Mouse (Mus musculus): ENCODE results near the gene Gm45208. TPM values are rescaled to one million over a fixed set of nuclear protein-coding genes. Genes with fewer than 3 reads are reported as not detected.

Gene Gm45208
- polyA plus RNA-seq, 1 experiment = 0.64 TPM

GRCm38 (mm10) chrX:7762921-7763197 lies 40.8 kb downstream of the Gm45208 start:
- no peak for TF ChIP-seq E2F4 (IDR thresholded peaks at IDR 0.05; ENCODE audit: insufficient read depth)
- TF ChIP-seq REST (IDR thresholded peaks at IDR 0.05; ENCODE audit: insufficient read depth, insufficient read length) = no peak
- TF ChIP-seq MAX (IDR thresholded peaks at IDR 0.05; ENCODE audit: low read depth) = no peak
- TF ChIP-seq POLR2A (IDR thresholded peaks at IDR 0.05; ENCODE audit: insufficient read length, low read depth) = no peak
- no peak for TF ChIP-seq MYOD1 (IDR thresholded peaks at IDR 0.05; ENCODE audit: control insufficient read depth in 1 of 3, insufficient read length in 2 of 3, low read depth in 2 of 3)
- no peak for TF ChIP-seq MYOG (IDR thresholded peaks at IDR 0.05; ENCODE audit: control insufficient read depth in 1 of 3, insufficient read depth in 1 of 3, insufficient read length in 2 of 3, low read depth in 2 of 3)
- Histone ChIP-seq H3K4me3 (peak overlapping the region; percentile 62), H3K36me3 (ENCODE audit: control insufficient read depth, insufficient read depth) (peaks cover 3% of the 10 kb centered on the region), H3K4me2 (ENCODE audit: low read depth) (peak overlapping the region; percentile 73), H3K27me3 (ENCODE audit: control insufficient read depth, insufficient read depth, insufficient read length) (no peaks in the 10 kb centered on the region), H3K79me2 (ENCODE audit: control insufficient read depth, insufficient read depth) (peaks cover 13% of the 10 kb centered on the region), H3ac (ENCODE audit: control insufficient read depth, insufficient read length) (peak overlapping the region; percentile 74)

DNA sequence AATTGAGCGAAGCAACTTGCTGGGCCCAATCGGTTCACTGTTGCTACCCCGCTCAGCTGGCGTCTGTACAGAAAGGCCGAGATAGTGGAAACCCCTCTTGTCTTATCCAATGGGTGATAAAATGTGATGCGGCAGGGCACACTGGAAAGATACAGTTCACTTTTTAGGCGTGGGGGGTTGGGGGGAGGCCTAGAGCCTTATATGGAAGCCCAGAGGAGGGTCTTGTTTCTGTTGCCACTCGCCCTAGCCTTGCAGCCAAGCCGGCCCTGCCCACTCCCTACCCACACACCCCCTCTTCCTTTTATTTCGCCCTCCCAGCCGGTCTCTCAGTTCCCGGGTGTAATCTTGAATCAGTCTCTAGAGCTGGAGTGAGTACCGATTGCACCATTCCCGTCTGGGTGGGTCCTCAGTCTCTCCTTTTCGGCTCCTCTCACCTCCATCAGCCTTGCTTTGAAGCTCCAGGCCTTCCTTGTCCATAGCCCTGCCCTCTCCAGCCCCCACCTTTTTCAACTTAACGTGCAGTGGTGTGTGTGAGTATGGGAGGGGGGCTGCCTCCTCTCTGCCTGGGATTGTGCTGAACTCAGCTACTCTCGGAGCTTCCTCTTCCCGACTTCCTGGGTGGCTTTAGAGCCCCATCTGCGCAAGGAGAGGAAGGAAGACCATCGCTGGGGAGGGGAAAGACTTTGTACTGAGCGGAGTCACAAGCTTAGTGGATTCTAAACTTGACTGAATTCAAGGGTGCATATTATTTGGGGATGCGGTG lies 41.8 kb downstream of the Gm45208 start:
- Histone ChIP-seq H3K4me2 (ENCODE audit: low read depth) (peak overlapping the region; percentile 73), H3K27me3 (ENCODE audit: control insufficient read depth, insufficient read depth, insufficient read length) (no peaks in the 10 kb centered on the region), H3K36me3 (ENCODE audit: control insufficient read depth, insufficient read depth) (peaks cover 4% of the 10 kb centered on the region), H3K4me3 (peak overlapping the region; percentile 62), H3ac (ENCODE audit: control insufficient read depth, insufficient read length) (no peak overlapping the region), H3K79me2 (ENCODE audit: control insufficient read depth, insufficient read depth) (peaks cover 13% of the 10 kb centered on the region)
- TF ChIP-seq SRF (IDR thresholded peaks at IDR 0.05; ENCODE audit: control insufficient read depth, insufficient read length, low read depth) = peak; percentile 58
- TF ChIP-seq TCF12 (IDR thresholded peaks at IDR 0.05; ENCODE audit: insufficient read depth, poor library complexity, severe bottlenecking) = no peak
- no peak for TF ChIP-seq E2F4 (IDR thresholded peaks at IDR 0.05; ENCODE audit: insufficient read depth)
- TF ChIP-seq MAX (IDR thresholded peaks at IDR 0.05; ENCODE audit: low read depth) = no peak
- TF ChIP-seq POLR2A (IDR thresholded peaks at IDR 0.05; ENCODE audit: insufficient read length, low read depth) = peak; percentile 38
- TF ChIP-seq TCF3 (IDR thresholded peaks at IDR 0.05; ENCODE audit: insufficient read length, low read depth) = no peak
- TF ChIP-seq MYOG (IDR thresholded peaks at IDR 0.05; ENCODE audit: control insufficient read depth in 1 of 3, insufficient read depth in 1 of 3, insufficient read length in 2 of 3, low read depth in 2 of 3) = no peak
- peak; percentile 61 for TF ChIP-seq POLR2AphosphoS2 (IDR thresholded peaks at IDR 0.05; ENCODE audit: insufficient read length, low read depth)
- TF ChIP-seq CEBPB (IDR thresholded peaks at IDR 0.05; ENCODE audit: insufficient read depth, poor library complexity, severe bottlenecking) = 0 out of 2 replicates have a peak, but pooled peaks have one; percentile 12

GRCm38 (mm10) chrX:7764657-7765280 lies 42.7 kb downstream of the Gm45208 start:
- H3K4me2 ChIP-seq (ENCODE audit: low read depth) = peak overlapping the region; percentile 73

GRCm38 (mm10) chrX:7765281-7765670 lies 43.2 kb downstream of the Gm45208 start:
- H3K4me3 ChIP-seq = peak overlapping the region; percentile 62
- H3K79me2 ChIP-seq (ENCODE audit: control insufficient read depth, insufficient read depth) = peaks cover 13% of the 10 kb centered on the region
- H3ac ChIP-seq (ENCODE audit: control insufficient read depth, insufficient read length) = no peak overlapping the region
- no peak for TF ChIP-seq MYOD1 (IDR thresholded peaks at IDR 0.05; ENCODE audit: control insufficient read depth in 1 of 3, insufficient read length in 2 of 3, low read depth in 2 of 3)
- TF ChIP-seq MYOG (IDR thresholded peaks at IDR 0.05; ENCODE audit: control insufficient read depth in 1 of 3, insufficient read depth in 1 of 3, insufficient read length in 2 of 3, low read depth in 2 of 3) = no peak
- TF ChIP-seq MAX (IDR thresholded peaks at IDR 0.05; ENCODE audit: low read depth) = no peak
- no peak for TF ChIP-seq REST (IDR thresholded peaks at IDR 0.05; ENCODE audit: insufficient read depth, insufficient read length)
- no peak for TF ChIP-seq TCF3 (IDR thresholded peaks at IDR 0.05; ENCODE audit: insufficient read length, low read depth)
- TF ChIP-seq POLR2A (IDR thresholded peaks at IDR 0.05; ENCODE audit: insufficient read length, low read depth) = no peak
- TF ChIP-seq E2F4 (IDR thresholded peaks at IDR 0.05; ENCODE audit: insufficient read depth) = no peak
- no peak for TF ChIP-seq USF1 (IDR thresholded peaks at IDR 0.05; ENCODE audit: low read depth)
- TF ChIP-seq TCF12 (IDR thresholded peaks at IDR 0.05; ENCODE audit: insufficient read depth, poor library complexity, severe bottlenecking) = no peak
- TF ChIP-seq POLR2AphosphoS2 (IDR thresholded peaks at IDR 0.05; ENCODE audit: insufficient read length, low read depth) = no peak
- TF ChIP-seq CEBPB (IDR thresholded peaks at IDR 0.05; ENCODE audit: insufficient read depth, poor library complexity, severe bottlenecking) = no peak
- TF ChIP-seq SRF (IDR thresholded peaks at IDR 0.05; ENCODE audit: control insufficient read depth, insufficient read length, low read depth) = no peak
- peak overlapping the region; percentile 73 for H3K4me2 ChIP-seq (ENCODE audit: low read depth)
- H3K27me3 ChIP-seq (ENCODE audit: control insufficient read depth, insufficient read depth, insufficient read length) = no peaks in the 10 kb centered on the region
- H3K36me3 ChIP-seq (ENCODE audit: control insufficient read depth, insufficient read depth) = peaks cover 4% of the 10 kb centered on the region

More at GRCm38 (mm10) chrX:7764657-7765280, 42.7 kb downstream of the Gm45208 start:
- H3K27me3 ChIP-seq (ENCODE audit: control insufficient read depth, insufficient read depth, insufficient read length) = no peaks in the 10 kb centered on the region
- H3ac ChIP-seq (ENCODE audit: control insufficient read depth, insufficient read length) = no peak overlapping the region
- TF ChIP-seq POLR2A (IDR thresholded peaks at IDR 0.05; ENCODE audit: insufficient read length, low read depth) = no peak
- peak overlapping the region; percentile 62 for H3K4me3 ChIP-seq
- H3K36me3 ChIP-seq (ENCODE audit: control insufficient read depth, insufficient read depth) = peaks cover 4% of the 10 kb centered on the region
- H3K79me2 ChIP-seq (ENCODE audit: control insufficient read depth, insufficient read depth) = peaks cover 13% of the 10 kb centered on the region

GRCm38 (mm10) chrX:7765764-7766163 lies 43.7 kb downstream of the Gm45208 start:
- Histone ChIP-seq H3K36me3 (ENCODE audit: control insufficient read depth, insufficient read depth) (peaks cover 4% of the 10 kb centered on the region), H3K4me3 (peak overlapping the region; percentile 62), H3ac (ENCODE audit: control insufficient read depth, insufficient read length) (no peak overlapping the region), H3K4me2 (ENCODE audit: low read depth) (peak overlapping the region; percentile 73), H3K27me3 (ENCODE audit: control insufficient read depth, insufficient read depth, insufficient read length) (no peaks in the 10 kb centered on the region), H3K79me2 (ENCODE audit: control insufficient read depth, insufficient read depth) (peaks cover 13% of the 10 kb centered on the region)
- TF ChIP-seq MYOG (IDR thresholded peaks at IDR 0.05; ENCODE audit: control insufficient read depth in 1 of 3, insufficient read depth in 1 of 3, insufficient read length in 2 of 3, low read depth in 2 of 3) (no peak), CEBPB (IDR thresholded peaks at IDR 0.05; ENCODE audit: insufficient read depth, poor library complexity, severe bottlenecking) (0 out of 2 replicates have a peak, but pooled peaks have one; percentile 25)
